Mouse (Mus musculus) thymus, adult 2 months (tissue): ENCODE data around the gene AI593442. TPM values are rescaled to one million over a fixed set of nuclear protein-coding genes. Genes with fewer than 3 reads are reported as not detected.

Experiments
- DNase-seq: peaks from one replicate; pipeline ENCODE4 v3.0.0; 2021
- H3K27ac ChIP-seq: fragments of 200-500 bp; 2 replicates; pipeline ENCODE4 v1.5.1; 2012; ENCODE audit warnings: low read length, control low read depth; ENCODE audit not compliant: control insufficient read depth, insufficient read depth
- H3K27me3 ChIP-seq: fragments of 200-500 bp; 2 replicates; pipeline ENCODE4 v1.6.1; 2012; ENCODE audit warnings: mild to moderate bottlenecking, low read length, moderate library complexity, mixed read lengths; ENCODE audit not compliant: control insufficient read depth, insufficient read depth
- H3K36me3 ChIP-seq: fragments of 200-500 bp; 2 replicates; pipeline ENCODE4 v1.6.1; 2012; ENCODE audit warnings: mild to moderate bottlenecking, low read length, moderate library complexity; ENCODE audit not compliant: control insufficient read depth, insufficient read depth
- H3K4me1 ChIP-seq: fragments of 200-500 bp; replicated peaks from 2 replicates; pipeline ENCODE4 v1.6.1; 2012; ENCODE audit warnings: low read length; ENCODE audit not compliant: control insufficient read depth, insufficient read depth
- H3K4me3 ChIP-seq: fragments of 200-500 bp; 2 replicates; pipeline ENCODE4 v1.5.1; 2012; ENCODE audit warnings: mild to moderate bottlenecking, low read length, control low read depth, moderate library complexity; ENCODE audit not compliant: control insufficient read depth, insufficient read depth
- CTCF ChIP-seq: fragments of 200-500 bp; IDR thresholded peaks from 2 replicates; pipeline ENCODE4 v1.5.1; 2012; ENCODE audit warnings: mild to moderate bottlenecking, control low read depth, low read length, moderate library complexity, borderline replicate concordance; ENCODE audit not compliant: control insufficient read depth, poor library complexity, insufficient read depth; ENCODE audit errors: extremely low read depth
- POLR2A ChIP-seq: fragments of 200-500 bp; IDR thresholded peaks from 2 replicates; pipeline ENCODE4 v1.6.1; 2012; ENCODE audit warnings: mild to moderate bottlenecking, low read length, control low read depth, moderate library complexity; ENCODE audit not compliant: control insufficient read depth, poor library complexity, insufficient read depth; ENCODE audit errors: extremely low read depth
- WGBS: fragments of 180-500 bp; shearing (Covaris S2); methylation state at CpG from one replicate; pipeline ENCODE4 v1.1.7; 2018; 5-methylcytosine and 5-hydroxymethylcytosine counted together
- polyA plus RNA-seq: library from polyadenylated mRNA; depleted of rRNA; stranded (reverse); fragments of >200 nt; gene quantifications from 2 replicates; pipeline ENCODE4 v1.2.3, GENCODE M21; 2012; rRNA removed

Gene AI593442
- 0.03 and 0.05 TPM in 2 replicates for polyA plus RNA-seq

GRCm38 (mm10) chr9:52679362-52679947 is at the start of gene AI593442:
AI593442 (minus strand) TSS chr9:52679780.
- DNase-seq = no peak

GRCm38 (mm10) chr9:52728806-52729205 is 49.2 kb upstream of the AI593442 start:
- TF ChIP-seq CTCF (no peak), POLR2A (no peak)
- WGBS = 91% methylated on average over 5 of the region's 5 CpGs
- no peak for DNase-seq
- no peaks in the 10 kb centered on the region for H3K36me3 ChIP-seq
- no peaks in the 10 kb centered on the region for H3K27me3 ChIP-seq
- no peak overlapping the region for H3K27ac ChIP-seq
- no peaks in the 10 kb centered on the region for H3K4me1 ChIP-seq
- no peak overlapping the region for H3K4me3 ChIP-seq

More at GRCm38 (mm10) chr9:52679362-52679947, at the start of gene AI593442:
- H3K4me1 ChIP-seq = no peaks in the 10 kb centered on the region
- H3K36me3 ChIP-seq = no peaks in the 10 kb centered on the region
- TF ChIP-seq POLR2A (no peak), CTCF (no peak)
- H3K27ac ChIP-seq = no peak within 1 kb of the TSS
- H3K4me3 ChIP-seq = no peak within 1 kb of the TSS
- 2% methylated on average over 27 of the region's 27 CpGs for WGBS
- H3K27me3 ChIP-seq = no peaks in the 10 kb centered on the region; the same call in 1 of the 2 replicates

- Histone ChIP-seq H3K27ac (no peak overlapping the region), H3K36me3 (no peaks in the 10 kb centered on the region), H3K4me1 (no peaks in the 10 kb centered on the region), H3K4me3 (no peak overlapping the region), H3K27me3 (no peaks in the 10 kb centered on the region)
- no peak for DNase-seq
- 88% methylated on average over 1 of the region's 1 CpGs for WGBS
- TF ChIP-seq POLR2A = no peak
Measured at GRCm38 (mm10) chr9:52722626-52723025, 43.0 kb upstream of the AI593442 start.

- no peak overlapping the region for H3K4me3 ChIP-seq
- no peak for DNase-seq
- TF ChIP-seq POLR2A = no peak
- TF ChIP-seq CTCF = no peak
- H3K36me3 ChIP-seq = no peaks in the 10 kb centered on the region
- H3K27me3 ChIP-seq = no peaks in the 10 kb centered on the region
- 76% methylated on average over 2 of the region's 2 CpGs for WGBS
- no peaks in the 10 kb centered on the region for H3K4me1 ChIP-seq
- no peak overlapping the region for H3K27ac ChIP-seq
Measured at GRCm38 (mm10) chr9:52719562-52719961, 40.0 kb upstream of the AI593442 start.

- H3K4me1 ChIP-seq = no peaks in the 10 kb centered on the region
- WGBS = 74% methylated on average over 5 of the region's 5 CpGs
- H3K27ac ChIP-seq = no peak overlapping the region
- H3K4me3 ChIP-seq = no peak overlapping the region
- H3K36me3 ChIP-seq = no peaks in the 10 kb centered on the region
- DNase-seq = no peak
- no peaks in the 10 kb centered on the region; the same call in 1 of the 2 replicates for H3K27me3 ChIP-seq
- no peak for TF ChIP-seq CTCF
- no peak for TF ChIP-seq POLR2A
Measured at GRCm38 (mm10) chr9:52680036-52680435, 456 bp upstream of the AI593442 start.

GRCm38 (mm10) chr9:52678839-52679215 is 753 bp downstream of the AI593442 start:
- no peak for DNase-seq
- TF ChIP-seq CTCF (no peak), POLR2A (no peak)
- no peaks in the 10 kb centered on the region; the same call in 1 of the 2 replicates for H3K27me3 ChIP-seq
- no peaks in the 10 kb centered on the region for H3K36me3 ChIP-seq
- H3K27ac ChIP-seq = no peak overlapping the region
- 9% methylated on average over 10 of the region's 10 CpGs for WGBS
- no peaks in the 10 kb centered on the region for H3K4me1 ChIP-seq
- H3K4me3 ChIP-seq = no peak overlapping the region
